Mouse (Mus musculus): ENCODE results near the gene Vps18. TPM values are rescaled to one million over a fixed set of nuclear protein-coding genes. Genes with fewer than 3 reads are reported as not detected.

Vps18 gene
- polyA plus RNA-seq, 2 experiments: 3.2 to 3.4 TPM

DNA sequence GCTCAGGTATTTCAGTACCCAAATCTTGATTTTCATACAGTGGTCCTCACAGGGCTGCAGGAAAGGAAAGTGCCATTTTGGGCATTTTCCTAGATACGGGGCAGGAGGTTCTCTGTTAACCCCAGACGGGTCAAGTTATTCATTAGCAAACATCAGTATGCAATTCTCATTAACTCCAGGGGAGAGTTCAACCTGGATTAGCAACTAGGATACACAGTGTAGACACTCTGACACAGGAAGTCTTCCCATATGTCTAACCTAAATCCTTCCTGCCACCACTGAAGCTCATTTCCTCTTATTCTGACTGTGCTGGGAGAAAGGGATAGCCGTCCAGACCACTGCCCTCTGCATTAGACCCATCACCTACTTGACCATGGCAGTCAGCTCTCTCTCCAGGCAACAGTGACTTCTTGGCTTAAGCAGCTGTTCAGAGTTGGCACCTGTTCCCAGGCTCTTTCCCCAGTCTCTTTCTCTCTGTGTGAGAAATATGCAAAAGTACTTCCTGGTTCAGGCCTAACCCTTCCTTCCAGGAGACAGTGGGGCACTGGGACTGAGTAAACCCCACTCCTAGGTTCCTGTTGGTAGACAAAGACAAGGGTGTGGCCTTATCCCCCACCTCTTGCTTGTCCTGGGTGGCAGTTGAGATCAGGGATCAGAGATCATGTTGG lies 29.6 kb downstream of the Vps18 start:
- Histone ChIP-seq H3K4me2 (ENCODE audit: low read depth) (no peak overlapping the region), H3K9ac (replicated peaks) (no peak overlapping the region), H3K36me3 (replicated peaks; ENCODE audit: control insufficient read depth, insufficient read depth, low read depth) (no peaks in the 10 kb centered on the region), H3K27me3 (ENCODE audit: control insufficient read depth, insufficient read depth, low read length) (peaks cover 22% of the 10 kb centered on the region), H3K27ac (no peak overlapping the region), H3K4me3 (ENCODE audit: insufficient read depth in 1 of 2, low read depth in 2 of 2, low read length in 2 of 2) (no peak overlapping the region), H3K4me1 (replicated peaks; ENCODE audit: control insufficient read depth in 2 of 2, insufficient read depth in 2 of 2, low read length in 1 of 2) (peaks cover 21 to 24% of the 10 kb centered on the region in 2 experiments), H3K9me3 (ENCODE audit: control insufficient read depth, low read length) (no peaks in the 10 kb centered on the region)
- WGBS (ENCODE audit: insufficient replicate concordance): 60% methylated on average over 3 of the region's 3 CpGs
- no peak for ATAC-seq (ENCODE audit: insufficient read depth)
- DNase-seq (ENCODE audit: low read depth in 3 of 3, low spot score in 3 of 3): no peak
- TF ChIP-seq CTCF (IDR thresholded peaks at IDR 0.05; ENCODE audit: low read depth): no peak

DNA sequence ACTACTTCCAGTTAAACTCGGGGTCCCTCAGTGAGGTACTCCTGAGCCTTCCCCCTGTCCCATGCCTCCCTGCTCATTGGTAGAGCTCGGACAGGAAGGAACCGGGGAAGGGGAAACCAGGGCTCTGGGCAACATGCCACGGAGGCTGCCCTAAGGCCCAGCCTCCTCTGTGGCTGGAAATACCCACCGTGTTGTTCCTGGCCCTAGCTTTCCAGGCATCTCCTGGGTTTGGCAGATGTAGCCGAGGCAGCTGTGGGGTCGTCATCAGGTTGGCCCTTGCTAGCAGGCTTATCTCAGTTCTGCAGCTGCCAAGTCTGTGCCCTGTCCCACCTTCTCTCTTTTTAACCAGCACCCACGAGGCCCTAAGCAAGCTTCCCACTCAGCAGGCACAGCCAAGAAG lies 32.0 kb downstream of the Vps18 start:
- WGBS (ENCODE audit: insufficient replicate concordance): 22% methylated on average over 8 of the region's 8 CpGs
- Histone ChIP-seq H3K9ac (replicated peaks) (peak overlapping the region; percentile 32; the same call in 1 of the 2 replicates), H3K4me1 (replicated peaks; ENCODE audit: control insufficient read depth in 2 of 2, insufficient read depth in 2 of 2, low read length in 1 of 2) (peaks cover 21 to 24% of the 10 kb centered on the region in 2 experiments), H3K27ac (no peak overlapping the region), H3K36me3 (replicated peaks; ENCODE audit: control insufficient read depth, insufficient read depth, low read depth) (no peaks in the 10 kb centered on the region), H3K4me2 (ENCODE audit: low read depth) (no peak overlapping the region; the same call in 1 of the 2 replicates), H3K27me3 (ENCODE audit: control insufficient read depth, insufficient read depth, low read length) (peaks cover 44% of the 10 kb centered on the region), H3K4me3 (ENCODE audit: insufficient read depth in 1 of 2, low read depth in 2 of 2, low read length in 2 of 2) (no peak overlapping the region), H3K9me3 (ENCODE audit: control insufficient read depth, low read length) (no peaks in the 10 kb centered on the region)
- TF ChIP-seq CTCF (IDR thresholded peaks at IDR 0.05; ENCODE audit: low read depth) (no peak), EP300 (IDR thresholded peaks at IDR 0.05; ENCODE audit: low read depth) (peak; percentile 36; the same call in 1 of the 2 replicates)
- DNase-seq (ENCODE audit: low read depth in 3 of 3, low spot score in 3 of 3) (no peak), ATAC-seq (ENCODE audit: insufficient read depth) (peak; percentile 67)

DNA sequence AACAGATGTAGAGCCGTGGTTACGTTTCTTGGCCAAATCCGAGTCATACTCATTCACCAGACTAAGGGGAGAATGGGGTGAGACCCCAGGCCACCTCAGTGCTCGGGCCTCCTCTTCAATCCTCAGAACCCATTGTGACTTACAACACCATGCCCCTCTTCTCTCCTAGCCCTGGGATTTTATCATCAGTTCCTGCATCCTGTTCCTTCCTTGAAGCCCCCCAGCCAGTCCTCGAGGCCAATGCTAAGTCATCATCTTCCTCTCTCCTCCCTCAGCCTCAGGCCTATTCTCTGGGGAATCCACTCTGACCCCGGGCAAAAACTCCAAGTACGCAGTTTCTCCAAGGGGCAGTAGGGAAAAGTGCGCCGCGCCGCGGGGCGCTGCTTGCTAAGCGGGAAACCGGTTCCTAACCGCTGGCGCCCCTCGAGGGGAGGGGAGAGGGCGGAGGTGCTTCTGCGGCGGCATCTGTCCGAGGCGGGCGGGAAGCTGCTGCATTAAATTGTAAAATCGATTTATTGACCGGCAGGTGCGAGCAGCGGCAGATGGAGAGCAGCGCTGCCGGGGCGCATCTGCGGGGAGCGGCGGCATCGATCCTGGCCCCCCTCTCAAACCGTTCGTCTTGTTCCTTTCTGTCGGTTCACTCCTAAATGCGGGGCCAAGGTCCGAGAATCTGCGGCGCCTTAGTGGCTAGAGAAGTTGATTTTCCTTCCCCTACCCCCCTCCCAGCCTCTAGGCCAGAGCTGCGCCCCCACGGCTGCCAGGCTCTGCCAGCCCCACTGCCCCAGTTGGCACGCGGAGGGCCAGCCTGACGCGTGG lies 33.4 kb downstream of the Vps18 start:
- peaks cover 21 to 24% of the 10 kb centered on the region in 2 experiments for H3K4me1 ChIP-seq (replicated peaks; ENCODE audit: control insufficient read depth in 2 of 2, insufficient read depth in 2 of 2, low read length in 1 of 2)
- peak overlapping the region; percentile 74 for H3K4me2 ChIP-seq (ENCODE audit: low read depth)
- no peak for ATAC-seq (ENCODE audit: insufficient read depth)
- WGBS (ENCODE audit: insufficient replicate concordance): 4% methylated on average over 48 of the region's 48 CpGs
- H3K27me3 ChIP-seq (ENCODE audit: control insufficient read depth, insufficient read depth, low read length): peaks cover 58% of the 10 kb centered on the region
- no peaks in the 10 kb centered on the region for H3K9me3 ChIP-seq (ENCODE audit: control insufficient read depth, low read length)
- TF ChIP-seq EP300 (IDR thresholded peaks at IDR 0.05; ENCODE audit: low read depth): no peak
- no peak for TF ChIP-seq CTCF (IDR thresholded peaks at IDR 0.05; ENCODE audit: low read depth)
- H3K27ac ChIP-seq: no peak overlapping the region
- H3K9ac ChIP-seq (replicated peaks): peak overlapping the region; percentile 54
- H3K36me3 ChIP-seq (replicated peaks; ENCODE audit: control insufficient read depth, insufficient read depth, low read depth): no peaks in the 10 kb centered on the region
- peak overlapping the region; percentile 8 to 49; a peak in 3 of 4 replicates for H3K4me3 ChIP-seq (ENCODE audit: insufficient read depth in 1 of 2, low read depth in 2 of 2, low read length in 2 of 2)
- no peak for DNase-seq (ENCODE audit: low read depth in 3 of 3, low spot score in 3 of 3)

- Histone ChIP-seq H3K9me3 (ENCODE audit: control insufficient read depth, low read length) (no peaks in the 10 kb centered on the region), H3K9ac (replicated peaks) (peak overlapping the region; percentile 54), H3K4me2 (ENCODE audit: low read depth) (peak overlapping the region; percentile 74), H3K27ac (no peak overlapping the region), H3K36me3 (replicated peaks; ENCODE audit: control insufficient read depth, insufficient read depth, low read depth) (no peaks in the 10 kb centered on the region), H3K4me1 (replicated peaks; ENCODE audit: control insufficient read depth in 2 of 2, insufficient read depth in 2 of 2, low read length in 1 of 2) (peaks cover 21 to 24% of the 10 kb centered on the region in 2 experiments), H3K27me3 (ENCODE audit: control insufficient read depth, insufficient read depth, low read length) (peaks cover 66% of the 10 kb centered on the region), H3K4me3 (ENCODE audit: insufficient read depth in 1 of 2, low read depth in 2 of 2, low read length in 2 of 2) (peak overlapping the region; percentile 8 to 49; a peak in 3 of 4 replicates)
- WGBS (ENCODE audit: insufficient replicate concordance): 7% methylated on average over 39 of the region's 39 CpGs
- ATAC-seq (ENCODE audit: insufficient read depth): peak; percentile 73
- no peak for TF ChIP-seq EP300 (IDR thresholded peaks at IDR 0.05; ENCODE audit: low read depth)
- no peak for TF ChIP-seq CTCF (IDR thresholded peaks at IDR 0.05; ENCODE audit: low read depth)
- DNase-seq (ENCODE audit: low read depth in 3 of 3, low spot score in 3 of 3): no peak
Measured at GRCm38 (mm10) chr2:119322587-119323300, 34.2 kb downstream of the Vps18 start.

Data from liver, embryonic 14.5 days (tissue).